Mouse (Mus musculus): ENCODE data around the gene Scyl3.

DNA sequence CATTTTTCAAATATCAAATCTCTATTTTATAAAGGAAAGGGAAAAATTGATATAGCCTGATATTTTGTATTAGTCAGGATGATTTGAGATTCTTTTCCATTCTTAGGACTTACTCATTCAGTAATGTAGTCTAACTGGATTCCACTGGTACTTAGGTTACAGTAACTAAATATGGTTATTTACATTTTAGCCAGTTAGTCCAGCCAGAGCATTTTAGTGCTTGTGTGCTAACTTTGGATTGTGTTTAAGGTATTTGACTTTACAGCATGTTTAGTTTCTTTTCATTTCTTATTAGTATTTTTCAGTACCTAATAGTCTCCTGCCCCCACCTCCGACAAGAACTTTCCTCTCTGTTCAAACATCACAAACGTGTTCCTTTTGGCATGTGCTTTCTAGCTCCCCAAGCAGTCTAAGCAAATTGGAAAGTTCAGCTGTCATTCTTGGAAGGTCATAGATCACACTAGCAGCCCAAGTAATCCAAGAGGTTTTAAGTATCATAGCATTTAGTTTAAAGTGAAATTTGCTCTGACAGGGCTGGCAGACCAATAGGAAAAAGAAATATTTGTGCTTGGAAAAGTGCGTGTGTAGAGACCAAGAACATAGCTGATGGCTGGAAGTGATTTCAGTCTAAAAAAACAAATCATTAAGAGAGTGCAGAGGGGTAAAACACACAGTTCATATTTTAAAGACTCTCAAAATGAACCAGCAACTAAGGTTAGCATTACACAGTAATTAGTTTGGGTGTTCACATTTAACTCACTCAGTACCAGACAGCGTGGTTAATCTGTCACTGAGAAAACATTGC, 21.7 kb upstream of the Scyl3 start:
- TF ChIP-seq POLR2A (IDR thresholded peaks at IDR 0.05; ENCODE audit: insufficient read depth, low read depth, low read length): no peak
- TF ChIP-seq CTCF (IDR thresholded peaks at IDR 0.05): no peak
- no peak for TF ChIP-seq EP300 (IDR thresholded peaks at IDR 0.05; ENCODE audit: insufficient read depth, low read depth, low read length)

Data from heart, adult 2 months (tissue).